Comparison of ENCODE assay signal across 20 mouse cellular contexts in genomic region chr10:20238281-20238680, GRCm38 (mm10).
A peak's percentile ranks its signal among the peaks of the same experiment; 100 is the strongest.
DNase-seq lines count a peak whose midpoint lies in the region; ATAC-seq and TF ChIP-seq lines count a peak whose summit lies in the region.
"Had no signal": no experiment of that assay in that cellular context is flagged by ENCODE, and none has a peak within 500 bp of the region (broad histone marks: within the 10 kb centered on the region; RNA-seq: fewer than 3 reads in every experiment).

No protein-coding gene starts in this region.

- no peak for TF ChIP-seq CTCF in kidney, adult 2 months (conservative IDR thresholded peaks at IDR 0.05; ENCODE audit: insufficient read depth, insufficient read length, low read depth, low read length)

- no peak overlapping the region for H3K4me2 ChIP-seq in intestine, embryonic 15.5 days (replicated peaks)
- H3K4me2 ChIP-seq: embryonic facial prominence, embryonic 15.5 days; forebrain, embryonic 15.5 days; heart, embryonic 11.5 days; heart, embryonic 15.5 days had no signal

- H3K4me3 ChIP-seq in kidney, adult 2 months (ENCODE audit: insufficient read depth, low read depth, low read length): no peak overlapping the region
- H3K4me3 ChIP-seq in intestine, embryonic 15.5 days (replicated peaks): no peak overlapping the region
- H3K4me3 ChIP-seq: embryonic facial prominence, embryonic 15.5 days; erythroblast, embryonic 14.5 days; forebrain, embryonic 15.5 days; heart, adult 2 months; heart, embryonic 15.5 days had no signal

- H3K9me3 ChIP-seq in intestine, embryonic 15.5 days: no peaks in the 10 kb centered on the region
- H3K9me3 ChIP-seq: embryonic facial prominence, embryonic 15.5 days; forebrain, embryonic 15.5 days; heart, embryonic 15.5 days had no signal

- H3K27me3 ChIP-seq in kidney, adult 2 months (replicated peaks; ENCODE audit: control insufficient read depth, insufficient read depth, low read length): no peaks in the 10 kb centered on the region
- no peaks in the 10 kb centered on the region for H3K27me3 ChIP-seq in intestine, embryonic 15.5 days (replicated peaks)
- H3K27me3 ChIP-seq: embryonic facial prominence, embryonic 15.5 days; forebrain, embryonic 15.5 days; heart, embryonic 15.5 days had no signal

- 0 out of 2 replicates have a peak, but pooled peaks have one; percentile 27 for ATAC-seq in intestine, embryonic 15.5 days
- ATAC-seq: forebrain, embryonic 15.5 days had no signal

- no peak overlapping the region for H3K9ac ChIP-seq in intestine, embryonic 15.5 days
- H3K9ac ChIP-seq: embryonic facial prominence, embryonic 15.5 days; forebrain, embryonic 15.5 days; heart, embryonic 15.5 days had no signal

- peaks cover 4% of the 10 kb centered on the region; the same call in 1 of the 2 replicates for H3K4me1 ChIP-seq in kidney, adult 2 months (ENCODE audit: control insufficient read depth, insufficient read depth, low read length)
- H3K4me1 ChIP-seq in intestine, embryonic 15.5 days (replicated peaks): 0 out of 2 replicates have a peak, but pooled peaks cover 1% of the 10 kb centered on the region
- H3K4me1 ChIP-seq: embryonic facial prominence, embryonic 15.5 days; forebrain, embryonic 15.5 days had no signal

- TF ChIP-seq POLR2A in kidney, adult 2 months (IDR thresholded peaks at IDR 0.05; ENCODE audit: low read depth, low read length): no peak

- WGBS in kidney, adult 2 months: 50% methylated on average over 5 of the region's 5 CpGs
- 69% methylated on average over 5 of the region's 5 CpGs for WGBS in intestine, embryonic 15.5 days

- peak; percentile 69 for DNase-seq in kidney, adult 2 months
- DNase-seq in kidney, postnatal 4 days: no peak
- peak; percentile 57 to 65 for DNase-seq in kidney, postnatal 36 days
- no peak for DNase-seq in kidney, postnatal 10 days
- peak; percentile 21 for DNase-seq in testis, postnatal 14 days (ENCODE audit: low spot score)
- DNase-seq in lung, postnatal 25 days (ENCODE audit: low spot score): no peak
- DNase-seq: adrenal gland, postnatal 10 days; cerebellum, adult 11 months; cerebellum, adult 8-10 months; cerebellum, postnatal 14 days; embryo, embryonic 11 days; gastrocnemius, postnatal 10 days; heart, adult 2 months; heart, postnatal 14 days had no signal

- H3K27ac ChIP-seq in kidney, adult 2 months (ENCODE audit: insufficient read depth, low read depth, low read length): no peak overlapping the region
- no peak overlapping the region for H3K27ac ChIP-seq in intestine, embryonic 15.5 days
- H3K27ac ChIP-seq: embryonic facial prominence, embryonic 15.5 days; forebrain, embryonic 15.5 days; heart, adult 2 months; heart, embryonic 15.5 days had no signal

- no peaks in the 10 kb centered on the region for H3K36me3 ChIP-seq in kidney, adult 2 months (ENCODE audit: control insufficient read depth, insufficient read depth, low read length)
- H3K36me3 ChIP-seq in intestine, embryonic 15.5 days: no peaks in the 10 kb centered on the region
- H3K36me3 ChIP-seq: embryonic facial prominence, embryonic 15.5 days; forebrain, embryonic 15.5 days; heart, embryonic 15.5 days had no signal

Comparison
In these comparisons a context has a peak if more than half of its experiments do, and no peak if none do; other contexts are left out.
1. DNase-seq: peak in kidney, adult 2 months (single experiment), kidney, postnatal 36 days (2 of 2) and testis, postnatal 14 days (single experiment); none in kidney, postnatal 4 days (0 of 2), kidney, postnatal 10 days (single experiment) and lung, postnatal 25 days (single experiment).